Mouse (Mus musculus) monocyte, adult 59 days (primary cell): Measurements from ENCODE around the gene Gm3402. TPM values are rescaled to one million over a fixed set of nuclear protein-coding genes. Genes with fewer than 3 reads are reported as not detected.

Experiments used
- total RNA-seq, 2 experiments: library from RNA; stranded (reverse); gene quantifications; one replicate each; pipeline ENCODE4 v1.2.4; 2023

Gene Gm3402
- total RNA-seq, result not detected

GRCm38 (mm10) chr5:146513823-146514222 lies at the start of gene Gm3402:
Gene Gm3402 (plus strand): TSS chr5:146514123.

GRCm38 (mm10) chr5:146481665-146482064 lies 32.3 kb upstream of the Gm3402 start, which contains the start of gene Gm6408:
Gene Gm6408 (plus strand): TSS chr5:146481965.

DNA sequence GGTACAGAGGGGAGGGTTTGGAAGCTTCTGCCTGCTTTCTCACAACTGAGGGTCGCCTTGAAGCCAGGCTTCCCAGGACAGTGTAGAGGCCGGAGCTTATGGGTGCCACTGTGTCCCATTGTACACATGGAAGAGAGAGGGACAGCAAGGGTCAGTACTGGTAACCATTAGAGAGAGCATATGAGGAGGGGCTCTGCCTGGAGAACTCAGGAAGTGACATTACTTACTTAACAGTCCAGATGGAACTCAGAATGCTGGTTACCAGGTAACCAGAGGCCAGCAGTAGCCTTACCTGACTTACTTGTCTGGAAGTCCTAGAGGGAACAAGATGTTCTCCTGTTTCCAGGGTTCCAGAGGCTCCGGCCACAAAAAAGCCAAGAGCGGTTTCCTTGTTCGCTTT lies 22.9 kb upstream of the Gm3402 start, which contains the start of gene Gm6370:
Gene Gm6370 (plus strand): TSS at position 301 of the 400 bp plus-strand sequence.

GRCm38 (mm10) chr5:146502099-146502498 lies 11.8 kb upstream of the Gm3402 start, which contains the start of gene 4930449I24Rik:
Gene 4930449I24Rik (plus strand): TSS chr5:146502399.

GRCm38 (mm10) chr5:146525501-146525900 lies 11.6 kb downstream of the Gm3402 start, which contains the start of gene Gm3404:
Gene Gm3404 (plus strand): TSS chr5:146525801.

GRCm38 (mm10) chr5:146537347-146537746 lies 23.4 kb downstream of the Gm3402 start, which contains the start of gene Gm3409:
Gene Gm3409 (plus strand): TSS chr5:146537647.

DNA sequence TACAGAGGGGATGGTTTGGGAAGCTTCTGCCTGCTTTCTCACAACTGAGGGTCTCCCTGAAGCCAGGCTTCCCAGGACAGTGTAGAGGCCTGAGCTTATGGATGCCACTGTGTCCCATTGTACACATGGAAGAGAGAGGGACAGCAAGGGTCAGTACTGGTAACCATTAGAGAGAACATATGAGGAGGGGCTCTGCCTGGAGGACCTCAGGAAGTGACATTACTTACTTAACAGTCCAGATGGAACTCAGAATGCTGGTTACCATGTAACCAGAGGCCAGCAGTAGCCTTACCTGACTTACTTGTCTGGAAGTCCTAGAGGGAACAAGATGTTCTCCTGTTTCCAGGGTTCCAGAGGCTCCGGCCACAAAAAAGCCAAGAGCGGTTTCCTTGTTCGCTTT lies 41.9 kb downstream of the Gm3402 start, which contains the start of gene Gm3415:
Gene Gm3415 (plus strand): TSS at position 301 of the 400 bp plus-strand sequence.

Other genes with a start within 250 kb of the Gm3402 start
- not detected for gene Wasf3, start 129.1 kb upstream of the Gm3402 start, total RNA-seq
- gene Gm6408, start 32.2 kb upstream of the Gm3402 start, total RNA-seq, result not detected
- not detected for gene Gm6370, start 22.8 kb upstream of the Gm3402 start, total RNA-seq
- not detected for gene 4930449I24Rik, start 11.7 kb upstream of the Gm3402 start, total RNA-seq
- not detected for gene Gm3404, start 11.7 kb downstream of the Gm3402 start, total RNA-seq
- gene Gm3409, start 23.5 kb downstream of the Gm3402 start, total RNA-seq, result not detected
- gene Gm3415, start 42.0 kb downstream of the Gm3402 start, total RNA-seq, result not detected
- gene Gpr12, start 71.1 kb downstream of the Gm3402 start, total RNA-seq, result not detected